Mouse (Mus musculus) kidney, postnatal 36 days (tissue): ENCODE results near the gene Ube2u.
"Not testable (repeated sequence)": the region's sequence is repeated elsewhere in the genome, so short reads cannot be mapped to it uniquely, and the experiment has no call there.

Source experiments
- DNase-seq, 2 experiments: peaks; one replicate each; pipeline ENCODE4 v3.0.0; 2021 to 2022; ENCODE audit warnings: mixed read lengths in 2 of 2

Ube2u gene

GRCm38 (mm10) chr4:100478592-100479321 is at the start of gene Ube2u:
Gene Ube2u, plus strand, starts transcription at chr4:100478849.
- DNase-seq, result peak; percentile 89 to 90

- peak; percentile 7 to 21 for DNase-seq
These were observed 49.2 kb upstream of the Ube2u start for GRCm38 (mm10) chr4:100429371-100429900.

- no peak for DNase-seq
These were observed 43.1 kb upstream of the Ube2u start for GRCm38 (mm10) chr4:100435281-100436168.

GRCm38 (mm10) chr4:100436169-100436547 is 42.5 kb upstream of the Ube2u start:
- no peak for DNase-seq

- DNase-seq, result no peak
These were observed 31.8 kb upstream of the Ube2u start for GRCm38 (mm10) chr4:100446897-100447296.

- DNase-seq, result no peak
These were observed 16.0 kb upstream of the Ube2u start for GRCm38 (mm10) chr4:100462493-100463120.

- DNase-seq, result no peak
These were observed 9.8 kb downstream of the Ube2u start for GRCm38 (mm10) chr4:100488447-100488846.

GRCm38 (mm10) chr4:100495176-100495575 is 16.5 kb downstream of the Ube2u start:
- DNase-seq, result no peak

GRCm38 (mm10) chr4:100496521-100496920 is 17.9 kb downstream of the Ube2u start:
- no peak for DNase-seq

GRCm38 (mm10) chr4:100498192-100498591 is 19.5 kb downstream of the Ube2u start:
- peak in 1 of 2 experiments; percentile 65 for DNase-seq

- not testable (repeated sequence) for DNase-seq
These were observed 20.5 kb downstream of the Ube2u start for GRCm38 (mm10) chr4:100499037-100499601.

- DNase-seq, result no peak
These were observed 24.7 kb downstream of the Ube2u start for GRCm38 (mm10) chr4:100503337-100503736.

GRCm38 (mm10) chr4:100517646-100518045 is 39.0 kb downstream of the Ube2u start:
- no peak for DNase-seq

GRCm38 (mm10) chr4:100522534-100522933 is 43.9 kb downstream of the Ube2u start:
- no peak for DNase-seq

GRCm38 (mm10) chr4:100524741-100525140 is 46.1 kb downstream of the Ube2u start:
- no peak for DNase-seq

GRCm38 (mm10) chr4:100526296-100526695 is 47.6 kb downstream of the Ube2u start:
- DNase-seq, result peak; percentile 15 to 34

GRCm38 (mm10) chr4:100527086-100527485 is 48.4 kb downstream of the Ube2u start:
- no peak for DNase-seq

- DNase-seq, result no peak
These were observed 48.9 kb downstream of the Ube2u start for GRCm38 (mm10) chr4:100527554-100528001.

GRCm38 (mm10) chr4:100533607-100534006 is 55.0 kb downstream of the Ube2u start:
- no peak for DNase-seq

- DNase-seq, result no peak
These were observed 56.3 kb downstream of the Ube2u start for GRCm38 (mm10) chr4:100534946-100535345.

- peak; percentile 39 to 42 for DNase-seq
These were observed 59.2 kb downstream of the Ube2u start for GRCm38 (mm10) chr4:100537898-100538297.

- peak; percentile 11 to 49 for DNase-seq
These were observed 60.8 kb downstream of the Ube2u start for GRCm38 (mm10) chr4:100539483-100539882.

- DNase-seq, result peak; percentile 7 to 22
These were observed 69.3 kb downstream of the Ube2u start for GRCm38 (mm10) chr4:100547905-100548304.
